Comparison of ENCODE assay signal across 15 mouse cellular contexts in genomic region chr8:53573600-53573999, GRCm38 (mm10).
"Had no signal": no experiment of that assay in that cellular context is flagged by ENCODE, and none has a peak within 500 bp of the region (broad histone marks: within the 10 kb centered on the region; RNA-seq: fewer than 3 reads in every experiment).

No protein-coding gene starts in this region.

- H3K4me3 ChIP-seq: limb, embryonic 13.5 days; liver, embryonic 15.5 days; lung, embryonic 15.5 days; midbrain, embryonic 10.5 days; midbrain, embryonic 15.5 days; neural tube, embryonic 12.5 days had no signal

- H3K27me3 ChIP-seq: limb, embryonic 13.5 days; liver, embryonic 15.5 days; lung, embryonic 15.5 days; midbrain, embryonic 15.5 days; neural tube, embryonic 12.5 days had no signal

- H3K9me3 ChIP-seq: limb, embryonic 13.5 days; liver, embryonic 15.5 days; lung, embryonic 15.5 days; midbrain, embryonic 10.5 days; midbrain, embryonic 15.5 days; neural tube, embryonic 12.5 days had no signal

- H3K4me1 ChIP-seq: limb, embryonic 13.5 days; liver, embryonic 15.5 days; lung, embryonic 15.5 days; midbrain, embryonic 10.5 days; midbrain, embryonic 15.5 days; neural tube, embryonic 12.5 days had no signal

- H3K36me3 ChIP-seq: limb, embryonic 13.5 days; liver, embryonic 15.5 days; lung, embryonic 15.5 days; midbrain, embryonic 10.5 days; midbrain, embryonic 15.5 days; neural tube, embryonic 12.5 days had no signal

- H3K27ac ChIP-seq: kidney, postnatal 0 days; limb, embryonic 13.5 days; liver, embryonic 15.5 days; lung, embryonic 15.5 days; midbrain, embryonic 10.5 days; midbrain, embryonic 15.5 days; neural tube, embryonic 12.5 days had no signal

- ATAC-seq: intestine, postnatal 0 days; midbrain, embryonic 15.5 days had no signal

- H3K9ac ChIP-seq: limb, embryonic 13.5 days; liver, embryonic 15.5 days; lung, embryonic 15.5 days; midbrain, embryonic 15.5 days; neural tube, embryonic 12.5 days had no signal

- H3K4me2 ChIP-seq: limb, embryonic 13.5 days; liver, embryonic 15.5 days; lung, embryonic 15.5 days; midbrain, embryonic 15.5 days; neural tube, embryonic 12.5 days had no signal

- DNase-seq: kidney, adult 8-10 months; kidney, postnatal 36 days; layer of hippocampus, adult 9-11 months; layer of hippocampus, postnatal 36 days; left cerebral cortex, postnatal 4 days; right cerebral cortex, postnatal 25 days; thymus, postnatal 36 days had no signal
